Mouse (Mus musculus): ENCODE results near the gene Cldn3.
"Not testable (repeated sequence)": the region's sequence is repeated elsewhere in the genome, so short reads cannot be mapped to it uniquely, and the experiment has no call there.

The Cldn3 gene

DNA sequence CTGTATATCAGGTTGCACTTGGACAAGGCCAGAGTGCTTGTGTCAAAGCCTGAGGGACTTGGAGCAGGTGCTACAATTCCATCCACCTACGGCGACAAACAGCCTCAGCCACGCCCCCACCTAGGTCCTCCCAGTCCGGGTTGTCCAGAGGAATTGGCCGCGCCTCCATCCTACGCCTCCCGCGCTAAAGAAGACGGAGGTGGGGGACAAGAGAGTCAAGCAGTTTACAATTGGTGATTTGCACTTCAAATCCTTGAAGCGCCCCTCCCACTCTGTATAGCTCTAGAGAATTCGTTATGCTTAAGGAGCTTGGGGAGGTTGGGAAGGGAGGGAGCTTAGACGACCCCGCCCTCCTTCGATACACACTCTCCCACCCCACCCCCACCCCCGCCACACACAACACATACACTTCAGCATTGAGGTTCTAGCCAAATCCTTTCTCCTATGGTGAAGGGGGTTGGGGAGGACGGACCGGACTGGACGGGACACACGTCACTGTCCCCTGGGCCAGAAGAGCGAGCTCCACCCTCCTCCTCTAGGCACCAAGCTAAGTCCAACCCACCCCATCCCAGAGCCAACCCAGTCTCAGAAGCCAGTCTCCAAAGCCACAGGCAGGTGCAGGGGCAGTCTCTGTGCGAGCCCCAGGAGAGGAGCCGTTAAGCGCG lies at the start of gene Cldn3:
Gene Cldn3, plus strand, starts transcription at position 582 of the 665 bp plus-strand sequence.
- DNase-seq (ENCODE audit: low read depth, low spot score) = peak; percentile 97

DNA sequence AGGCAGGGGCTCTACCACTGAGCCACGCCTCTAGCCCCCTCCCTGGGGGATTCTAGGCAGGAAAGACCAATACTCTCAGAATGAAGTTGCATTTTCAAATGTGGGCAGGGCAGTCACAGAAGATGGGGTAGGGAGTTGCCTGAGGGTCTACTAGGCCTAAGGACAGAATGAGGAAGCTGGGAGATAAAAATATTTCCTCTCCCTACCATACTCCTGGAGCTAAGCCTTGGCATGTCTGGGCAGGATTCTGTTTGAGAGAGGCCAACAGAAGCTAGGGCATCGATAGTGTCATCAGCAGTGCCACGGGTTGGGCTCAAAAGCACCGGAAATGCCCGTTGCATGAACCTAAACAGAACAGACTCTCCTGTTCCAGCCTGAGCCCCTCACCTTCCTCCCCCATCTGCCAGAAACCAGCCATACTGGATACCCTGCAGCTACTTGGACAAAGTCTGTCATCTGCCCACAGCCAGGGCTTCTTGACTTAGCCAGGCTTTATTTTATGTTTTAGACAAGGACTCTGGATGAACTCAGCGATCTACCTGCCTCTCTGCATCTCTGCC lies 49.3 kb upstream of the Cldn3 start:
- DNase-seq (ENCODE audit: low read depth, low spot score) = peak; percentile 54

GRCm38 (mm10) chr5:134939069-134939468 lies 46.9 kb upstream of the Cldn3 start:
- peak; percentile 50 for DNase-seq (ENCODE audit: low read depth, low spot score)

- DNase-seq (ENCODE audit: low read depth, low spot score) = peak; percentile 57
Measured at GRCm38 (mm10) chr5:134939554-134939953, 46.5 kb upstream of the Cldn3 start.

DNA sequence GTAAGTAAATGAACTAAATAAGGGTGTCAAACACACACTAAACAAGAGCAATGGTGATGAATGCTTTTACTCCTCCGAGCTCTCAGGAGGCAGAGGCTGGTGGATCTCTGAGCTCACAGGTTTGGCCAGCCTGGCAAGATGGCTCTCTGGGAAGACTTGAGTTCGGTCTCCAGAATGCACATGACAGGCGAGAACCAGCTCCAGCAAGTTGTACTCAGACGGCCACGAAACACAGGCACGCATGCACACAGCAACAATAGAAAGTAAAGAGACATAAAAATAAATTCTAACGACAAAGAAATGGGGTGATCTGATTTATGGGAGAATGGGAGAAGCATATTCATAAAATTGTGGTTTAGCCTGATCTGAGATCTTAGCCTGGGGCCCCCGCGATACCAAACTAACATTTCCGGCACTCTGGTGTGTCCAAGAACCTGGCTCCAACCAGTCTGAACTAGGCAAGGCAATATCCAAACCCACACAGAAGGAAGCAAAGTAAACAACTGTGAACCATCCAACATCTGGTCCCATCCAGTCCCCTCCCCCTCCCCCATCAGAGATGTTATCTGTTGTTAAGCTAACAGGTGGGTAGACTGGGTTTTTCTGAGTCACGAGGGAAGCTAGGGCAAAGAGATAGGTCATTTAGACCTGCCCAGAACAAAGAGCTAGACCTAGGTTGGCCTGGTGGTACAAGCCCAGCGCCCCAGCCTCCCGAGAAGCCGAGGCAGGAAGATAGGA lies 44.4 kb upstream of the Cldn3 start:
- DNase-seq (ENCODE audit: low read depth, low spot score) = peak; percentile 98

- DNase-seq (ENCODE audit: low read depth, low spot score) = peak; percentile 90
Measured at GRCm38 (mm10) chr5:134942740-134943139, 43.3 kb upstream of the Cldn3 start.

- peak; percentile 50 for DNase-seq (ENCODE audit: low read depth, low spot score)
Measured at GRCm38 (mm10) chr5:134944179-134944578, 41.8 kb upstream of the Cldn3 start.

- DNase-seq (ENCODE audit: low read depth, low spot score) = peak; percentile 89
Measured at GRCm38 (mm10) chr5:134945266-134945959, 40.6 kb upstream of the Cldn3 start.

GRCm38 (mm10) chr5:134946063-134946856 lies 39.8 kb upstream of the Cldn3 start:
- peak; percentile 36 for DNase-seq (ENCODE audit: low read depth, low spot score)

GRCm38 (mm10) chr5:134946857-134947255 lies 39.2 kb upstream of the Cldn3 start, which contains the start of gene Cldn4:
Gene Cldn4 (minus strand): TSS chr5:134946934.
- peak; percentile 82 for DNase-seq (ENCODE audit: low read depth, low spot score)

DNA sequence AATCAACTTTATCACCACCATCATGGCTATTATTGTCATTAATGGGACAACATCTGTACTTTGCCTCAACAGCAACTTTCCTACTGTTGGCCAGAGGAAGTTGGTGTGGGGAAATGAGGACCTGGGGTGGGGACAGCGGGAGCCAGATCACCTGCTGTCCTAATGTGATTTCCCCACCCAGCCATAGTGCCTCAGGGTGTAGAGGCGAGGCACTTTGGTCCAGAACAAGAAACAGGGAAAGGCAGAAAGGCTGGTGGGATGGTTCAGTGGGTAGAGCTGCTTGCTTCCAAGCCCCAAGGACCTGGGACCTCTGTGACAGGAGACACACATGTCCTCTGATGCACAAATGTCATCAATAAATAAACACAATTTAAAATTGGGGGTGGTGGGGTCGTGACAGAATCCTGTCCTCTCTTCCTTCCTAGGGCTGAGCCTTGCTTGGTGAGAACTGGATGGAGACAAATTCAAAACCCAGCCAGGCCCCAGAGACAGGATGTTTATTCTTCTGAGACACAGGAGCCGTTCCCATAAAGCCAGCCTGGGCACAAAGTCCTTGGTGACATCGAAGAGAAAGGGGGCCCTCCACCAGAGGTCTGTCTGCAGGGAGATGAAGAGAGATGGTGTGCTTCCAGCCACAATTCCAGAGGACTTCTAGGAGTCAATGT lies 38.5 kb upstream of the Cldn3 start:
- peak; percentile 52 for DNase-seq (ENCODE audit: low read depth, low spot score)

DNA sequence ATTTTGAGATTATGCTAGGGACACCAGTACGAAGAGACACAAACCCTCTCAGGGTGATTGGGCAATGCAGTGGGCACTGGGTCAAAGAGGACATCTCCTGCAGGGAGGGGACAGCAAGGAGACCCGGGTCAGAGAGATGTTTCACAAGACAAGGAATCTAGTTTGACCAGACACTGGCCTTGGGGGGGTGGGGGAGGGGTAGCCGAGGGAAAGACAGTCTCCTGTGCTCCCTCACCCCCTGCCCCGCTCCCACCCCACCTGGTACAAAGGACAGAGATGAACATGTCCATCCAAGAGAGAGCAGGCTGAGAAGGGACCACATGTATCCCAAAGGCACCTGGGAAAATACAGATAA lies 38.0 kb upstream of the Cldn3 start:
- DNase-seq (ENCODE audit: low read depth, low spot score) = no peak

DNA sequence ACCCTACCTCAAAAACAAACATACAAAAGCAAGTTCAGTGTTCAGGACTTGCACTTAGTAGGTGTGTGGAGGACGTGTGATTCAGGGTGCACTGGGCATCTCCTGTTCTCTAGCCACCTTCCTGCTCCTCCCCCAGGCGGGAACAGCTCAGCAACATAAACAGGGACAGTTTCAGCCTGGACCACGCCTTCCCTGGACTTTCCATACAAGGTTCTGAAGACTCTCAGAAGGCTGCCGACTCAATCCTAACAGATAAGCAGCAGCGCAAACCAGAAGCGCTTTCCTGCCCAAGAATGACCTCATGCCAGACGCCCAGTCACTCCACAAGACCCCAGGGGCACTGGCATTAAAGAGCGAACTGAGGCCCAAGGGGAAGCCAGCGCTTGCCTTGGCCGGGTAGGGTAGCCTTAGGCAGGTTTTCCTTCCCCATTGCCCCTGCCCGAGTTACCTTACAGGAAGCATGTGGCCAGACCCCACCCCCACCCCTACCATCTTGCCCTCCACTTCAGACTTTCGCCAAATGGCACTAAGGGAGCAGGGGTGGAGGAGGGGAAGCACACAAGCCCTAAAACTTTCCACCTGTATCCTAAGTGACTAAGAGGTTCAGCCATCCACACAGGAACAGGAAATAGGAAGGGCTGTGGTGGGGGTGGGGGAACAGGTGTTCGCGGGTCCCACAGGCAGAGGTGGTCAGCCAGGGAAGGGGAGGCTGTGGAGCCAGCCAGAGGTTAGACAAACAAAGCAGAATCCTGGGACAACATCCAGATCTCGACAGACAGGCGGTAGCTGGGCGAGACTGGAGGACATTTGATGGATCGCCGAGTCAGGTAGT lies 34.7 kb upstream of the Cldn3 start:
- DNase-seq (ENCODE audit: low read depth, low spot score) = peak; percentile 45

DNA sequence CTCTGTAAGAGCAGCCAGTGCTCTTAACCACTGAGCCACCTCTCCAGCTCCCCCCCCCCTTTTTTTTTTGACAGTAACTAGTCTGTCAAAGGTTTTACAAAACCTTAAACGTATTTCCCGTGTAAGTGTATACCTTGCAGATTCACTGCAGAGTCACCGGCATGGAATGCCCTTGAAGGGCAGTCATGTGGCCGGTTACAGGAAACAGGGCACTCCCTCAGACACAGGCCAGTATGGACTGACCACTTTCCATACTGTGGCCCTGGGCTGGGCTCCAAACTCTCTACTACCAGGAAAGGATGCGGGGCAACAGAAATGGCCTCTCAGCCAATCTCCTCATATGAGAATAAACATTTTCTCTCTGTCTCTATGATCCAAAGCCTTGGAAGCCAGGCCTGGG lies 30.5 kb upstream of the Cldn3 start:
- no peak for DNase-seq (ENCODE audit: low read depth, low spot score)

DNA sequence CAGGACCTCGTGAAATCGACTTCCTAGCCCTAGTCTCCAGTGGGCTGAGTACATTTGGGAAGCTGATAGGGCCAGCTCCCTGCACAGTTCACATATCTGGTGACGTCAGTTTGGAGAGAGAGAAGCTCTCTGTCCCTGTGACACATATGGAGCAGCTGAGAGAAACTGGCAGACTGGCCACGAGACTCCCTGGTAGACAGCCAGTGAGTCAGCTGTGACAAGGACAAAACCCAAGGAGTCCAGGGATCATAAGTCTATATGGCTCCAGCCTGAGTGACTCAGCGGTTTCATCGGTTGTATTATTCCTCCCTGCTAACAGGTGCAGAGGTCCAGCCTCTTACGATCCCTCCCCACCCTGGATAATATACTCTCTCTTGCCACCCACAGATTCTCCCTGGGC lies 26.9 kb upstream of the Cldn3 start:
- DNase-seq (ENCODE audit: low read depth, low spot score) = no peak

- DNase-seq (ENCODE audit: low read depth, low spot score) = no peak
Measured at GRCm38 (mm10) chr5:134960430-134960829, 25.6 kb upstream of the Cldn3 start.

- no peak for DNase-seq (ENCODE audit: low read depth, low spot score)
Measured at GRCm38 (mm10) chr5:134961519-134961918, 24.5 kb upstream of the Cldn3 start.

DNA sequence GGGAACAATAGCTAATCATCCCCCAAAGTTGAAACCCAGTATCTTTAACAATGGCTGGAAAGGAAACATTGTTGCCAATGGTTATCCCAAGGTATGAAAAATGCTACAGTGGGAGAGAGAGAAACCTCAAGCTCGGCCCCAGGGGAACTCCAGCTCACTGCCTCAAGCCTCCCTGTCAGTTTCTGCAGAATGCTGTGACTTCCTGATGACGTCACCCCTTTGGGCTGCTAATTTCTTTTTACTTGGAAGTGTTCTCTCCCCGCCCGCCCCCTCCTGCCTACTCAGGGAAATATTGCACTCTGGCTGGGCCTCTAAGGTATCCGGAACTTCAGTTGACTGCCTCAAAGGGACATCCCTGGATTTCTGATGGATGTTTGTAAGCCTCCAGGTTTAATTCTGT lies 22.5 kb upstream of the Cldn3 start:
- peak; percentile 61 for DNase-seq (ENCODE audit: low read depth, low spot score)

DNA sequence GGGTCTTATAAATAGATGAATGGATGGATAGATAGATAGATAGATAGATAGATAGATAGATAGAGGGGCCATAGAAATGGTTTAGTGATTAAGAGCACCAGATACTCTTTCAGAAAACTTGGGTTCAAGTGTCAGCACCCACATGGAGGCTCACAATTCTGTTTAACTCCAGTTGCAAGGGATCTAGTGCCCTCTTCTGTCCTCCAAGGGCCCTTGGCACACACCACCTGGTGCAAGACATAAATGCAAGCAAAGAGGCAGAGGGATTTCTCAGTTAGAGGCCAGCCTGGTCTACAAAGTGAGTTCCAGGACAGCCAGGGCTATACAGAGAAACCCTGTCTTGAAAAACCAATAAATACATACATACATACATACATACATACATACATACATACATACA lies 21.4 kb upstream of the Cldn3 start:
- not testable (repeated sequence) for DNase-seq (ENCODE audit: low read depth, low spot score)

DNA sequence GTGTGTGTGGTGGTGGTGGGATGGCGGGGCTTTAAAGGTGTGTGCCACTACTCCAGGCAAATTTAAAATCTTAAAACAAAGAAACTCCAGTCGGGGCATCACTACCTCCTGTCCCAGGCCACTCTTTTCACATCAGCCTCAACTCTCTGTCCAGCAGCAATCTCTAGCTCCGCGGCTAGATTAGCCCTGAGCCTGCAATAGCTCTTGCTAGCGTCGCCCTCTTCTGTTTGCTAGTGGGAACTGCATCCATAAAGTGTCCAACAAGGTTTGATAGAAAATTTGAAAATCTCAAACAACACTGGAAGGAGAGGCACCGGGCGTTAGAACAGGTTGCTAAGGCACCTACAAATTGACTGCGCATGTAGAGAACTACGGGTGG lies 20.6 kb upstream of the Cldn3 start:
- peak; percentile 85 for DNase-seq (ENCODE audit: low read depth, low spot score)

All from ZHBTc4 (cell line).